Mouse (Mus musculus): ENCODE measurements around the gene Ccdc9. TPM values are rescaled to one million over a fixed set of nuclear protein-coding genes. Genes with fewer than 3 reads are reported as not detected.

The Ccdc9 gene
- polyA plus RNA-seq, 1 experiment from 2014 or later, result 11.3 TPM

GRCm38 (mm10) chr7:16296766-16297390 lies 10.3 kb upstream of the Ccdc9 start:
- ATAC-seq (replicated peaks; ENCODE audit: insufficient number of reproducible peaks, low FRiP score, low TSS enrichment), result peak; percentile 58
- H3K9me3 ChIP-seq (replicated peaks; ENCODE audit: control insufficient read depth, low read length), result no peaks in the 10 kb centered on the region
- H3K27me3 ChIP-seq (ENCODE audit: control insufficient read depth, insufficient read depth, low read length), result no peaks in the 10 kb centered on the region
- no peaks in the 10 kb centered on the region for H3K36me3 ChIP-seq (ENCODE audit: control insufficient read depth, insufficient read depth, low read length)
- peak overlapping the region; percentile 93 for H3K27ac ChIP-seq (ENCODE audit: low read depth, low read length)
- H3K4me1 ChIP-seq (ENCODE audit: control insufficient read depth, insufficient read depth, low read length), result peaks cover 14% of the 10 kb centered on the region
- under 1% methylated on average over 22 of the region's 22 CpGs for WGBS (ENCODE audit: insufficient replicate concordance)
- H3K4me2 ChIP-seq, result peak overlapping the region; percentile 93
- H3K9ac ChIP-seq (ENCODE audit: low read depth, low read length), result peak overlapping the region; percentile 69
- H3K4me3 ChIP-seq (ENCODE audit: low read depth, low read length), result peak overlapping the region; percentile 43

GRCm38 (mm10) chr7:16296146-16296545 lies 9.6 kb upstream of the Ccdc9 start:
- Histone ChIP-seq H3K36me3 (ENCODE audit: control insufficient read depth, insufficient read depth, low read length) (no peaks in the 10 kb centered on the region), H3K4me2 (peak overlapping the region; percentile 93), H3K27ac (ENCODE audit: low read depth, low read length) (peak overlapping the region; percentile 93), H3K4me3 (ENCODE audit: low read depth, low read length) (0 out of 2 replicates have a peak overlapping the region, but pooled peaks have one; percentile 43), H3K4me1 (ENCODE audit: control insufficient read depth, insufficient read depth, low read length) (peaks cover 14% of the 10 kb centered on the region), H3K27me3 (ENCODE audit: control insufficient read depth, insufficient read depth, low read length) (no peaks in the 10 kb centered on the region), H3K9ac (ENCODE audit: low read depth, low read length) (no peak overlapping the region), H3K9me3 (replicated peaks; ENCODE audit: control insufficient read depth, low read length) (no peaks in the 10 kb centered on the region)
- 28% methylated on average over 2 of the region's 2 CpGs for WGBS (ENCODE audit: insufficient replicate concordance)
- ATAC-seq (replicated peaks; ENCODE audit: insufficient number of reproducible peaks, low FRiP score, low TSS enrichment), result peak; percentile 13; the same call in 1 of the 2 replicates

- peak overlapping the region; percentile 93 for H3K4me2 ChIP-seq
- 1% methylated on average over 41 of the region's 41 CpGs for WGBS (ENCODE audit: insufficient replicate concordance)
Measured at GRCm38 (mm10) chr7:16295321-16295900, 8.8 kb upstream of the Ccdc9 start.

GRCm38 (mm10) chr7:16294837-16295236 lies 8.2 kb upstream of the Ccdc9 start:
- peak; percentile 85 for ATAC-seq (replicated peaks; ENCODE audit: insufficient number of reproducible peaks, low FRiP score, low TSS enrichment)
- WGBS (ENCODE audit: insufficient replicate concordance), result 0% methylated on average over 23 of the region's 23 CpGs
- Histone ChIP-seq H3K4me2 (peak overlapping the region; percentile 93), H3K27me3 (ENCODE audit: control insufficient read depth, insufficient read depth, low read length) (no peaks in the 10 kb centered on the region), H3K27ac (ENCODE audit: low read depth, low read length) (peak overlapping the region; percentile 93), H3K36me3 (ENCODE audit: control insufficient read depth, insufficient read depth, low read length) (no peaks in the 10 kb centered on the region), H3K9ac (ENCODE audit: low read depth, low read length) (peak overlapping the region; percentile 69), H3K4me3 (ENCODE audit: low read depth, low read length) (peak overlapping the region; percentile 43), H3K4me1 (ENCODE audit: control insufficient read depth, insufficient read depth, low read length) (peaks cover 10% of the 10 kb centered on the region), H3K9me3 (replicated peaks; ENCODE audit: control insufficient read depth, low read length) (no peaks in the 10 kb centered on the region)

More at GRCm38 (mm10) chr7:16295321-16295900, 8.8 kb upstream of the Ccdc9 start:
- Histone ChIP-seq H3K27me3 (ENCODE audit: control insufficient read depth, insufficient read depth, low read length) (no peaks in the 10 kb centered on the region), H3K9me3 (replicated peaks; ENCODE audit: control insufficient read depth, low read length) (no peaks in the 10 kb centered on the region), H3K4me3 (ENCODE audit: low read depth, low read length) (peak overlapping the region; percentile 43), H3K36me3 (ENCODE audit: control insufficient read depth, insufficient read depth, low read length) (no peaks in the 10 kb centered on the region), H3K9ac (ENCODE audit: low read depth, low read length) (peak overlapping the region; percentile 69), H3K4me1 (ENCODE audit: control insufficient read depth, insufficient read depth, low read length) (peaks cover 14% of the 10 kb centered on the region), H3K27ac (ENCODE audit: low read depth, low read length) (peak overlapping the region; percentile 93)
- peak; percentile 65 for ATAC-seq (replicated peaks; ENCODE audit: insufficient number of reproducible peaks, low FRiP score, low TSS enrichment)

GRCm38 (mm10) chr7:16294346-16294745 lies 7.8 kb upstream of the Ccdc9 start:
- Histone ChIP-seq H3K36me3 (ENCODE audit: control insufficient read depth, insufficient read depth, low read length) (no peaks in the 10 kb centered on the region), H3K9ac (ENCODE audit: low read depth, low read length) (peak overlapping the region; percentile 55; the same call in 1 of the 2 replicates), H3K4me1 (ENCODE audit: control insufficient read depth, insufficient read depth, low read length) (peaks cover 10% of the 10 kb centered on the region), H3K9me3 (replicated peaks; ENCODE audit: control insufficient read depth, low read length) (no peaks in the 10 kb centered on the region), H3K27ac (ENCODE audit: low read depth, low read length) (peak overlapping the region; percentile 93), H3K4me2 (peak overlapping the region; percentile 93), H3K4me3 (ENCODE audit: low read depth, low read length) (peak overlapping the region; percentile 43; the same call in 1 of the 2 replicates), H3K27me3 (ENCODE audit: control insufficient read depth, insufficient read depth, low read length) (no peaks in the 10 kb centered on the region)
- WGBS (ENCODE audit: insufficient replicate concordance), result 25% methylated on average over 4 of the region's 4 CpGs
- ATAC-seq (replicated peaks; ENCODE audit: insufficient number of reproducible peaks, low FRiP score, low TSS enrichment), result no peak

- Histone ChIP-seq H3K4me3 (ENCODE audit: low read depth, low read length) (no peak overlapping the region), H3K4me2 (no peak overlapping the region), H3K27ac (ENCODE audit: low read depth, low read length) (no peak overlapping the region), H3K9me3 (replicated peaks; ENCODE audit: control insufficient read depth, low read length) (no peaks in the 10 kb centered on the region), H3K27me3 (ENCODE audit: control insufficient read depth, insufficient read depth, low read length) (no peaks in the 10 kb centered on the region), H3K9ac (ENCODE audit: low read depth, low read length) (no peak overlapping the region), H3K4me1 (ENCODE audit: control insufficient read depth, insufficient read depth, low read length) (no peaks in the 10 kb centered on the region), H3K36me3 (ENCODE audit: control insufficient read depth, insufficient read depth, low read length) (peaks cover 8% of the 10 kb centered on the region)
- no peak for ATAC-seq (replicated peaks; ENCODE audit: insufficient number of reproducible peaks, low FRiP score, low TSS enrichment)
- WGBS (ENCODE audit: insufficient replicate concordance), result 68% methylated on average over 1 of the region's 1 CpGs
Measured at GRCm38 (mm10) chr7:16287791-16288190, 1.2 kb upstream of the Ccdc9 start.

GRCm38 (mm10) chr7:16287016-16287415 lies 421 bp upstream of the Ccdc9 start:
- Histone ChIP-seq H3K27me3 (ENCODE audit: control insufficient read depth, insufficient read depth, low read length) (no peaks in the 10 kb centered on the region), H3K36me3 (ENCODE audit: control insufficient read depth, insufficient read depth, low read length) (peaks cover 14% of the 10 kb centered on the region), H3K4me2 (peak overlapping the region; percentile 77), H3K4me3 (ENCODE audit: low read depth, low read length) (peak overlapping the region; percentile 73), H3K9me3 (replicated peaks; ENCODE audit: control insufficient read depth, low read length) (no peaks in the 10 kb centered on the region), H3K27ac (ENCODE audit: low read depth, low read length) (peak overlapping the region; percentile 97), H3K4me1 (ENCODE audit: control insufficient read depth, insufficient read depth, low read length) (no peaks in the 10 kb centered on the region), H3K9ac (ENCODE audit: low read depth, low read length) (peak overlapping the region; percentile 89)
- no peak for ATAC-seq (replicated peaks; ENCODE audit: insufficient number of reproducible peaks, low FRiP score, low TSS enrichment)
- 75% methylated on average over 2 of the region's 2 CpGs for WGBS (ENCODE audit: insufficient replicate concordance)

GRCm38 (mm10) chr7:16285450-16286025 lies 1.1 kb downstream of the Ccdc9 start:
- H3K27me3 ChIP-seq (ENCODE audit: control insufficient read depth, insufficient read depth, low read length), result no peaks in the 10 kb centered on the region
- peak overlapping the region; percentile 73 for H3K4me3 ChIP-seq (ENCODE audit: low read depth, low read length)
- H3K4me2 ChIP-seq, result peak overlapping the region; percentile 77
- H3K36me3 ChIP-seq (ENCODE audit: control insufficient read depth, insufficient read depth, low read length), result peaks cover 14% of the 10 kb centered on the region
- H3K9ac ChIP-seq (ENCODE audit: low read depth, low read length), result peak overlapping the region; percentile 56; the same call in 1 of the 2 replicates
- no peaks in the 10 kb centered on the region for H3K4me1 ChIP-seq (ENCODE audit: control insufficient read depth, insufficient read depth, low read length)
- 3% methylated on average over 14 of the region's 14 CpGs for WGBS (ENCODE audit: insufficient replicate concordance)
- H3K9me3 ChIP-seq (replicated peaks; ENCODE audit: control insufficient read depth, low read length), result no peaks in the 10 kb centered on the region
- peak overlapping the region; percentile 97 for H3K27ac ChIP-seq (ENCODE audit: low read depth, low read length)
- ATAC-seq (replicated peaks; ENCODE audit: insufficient number of reproducible peaks, low FRiP score, low TSS enrichment), result peak; percentile 39
